Comparison of ENCODE assay signal across 8 mouse cellular contexts in the genomic region with DNA sequence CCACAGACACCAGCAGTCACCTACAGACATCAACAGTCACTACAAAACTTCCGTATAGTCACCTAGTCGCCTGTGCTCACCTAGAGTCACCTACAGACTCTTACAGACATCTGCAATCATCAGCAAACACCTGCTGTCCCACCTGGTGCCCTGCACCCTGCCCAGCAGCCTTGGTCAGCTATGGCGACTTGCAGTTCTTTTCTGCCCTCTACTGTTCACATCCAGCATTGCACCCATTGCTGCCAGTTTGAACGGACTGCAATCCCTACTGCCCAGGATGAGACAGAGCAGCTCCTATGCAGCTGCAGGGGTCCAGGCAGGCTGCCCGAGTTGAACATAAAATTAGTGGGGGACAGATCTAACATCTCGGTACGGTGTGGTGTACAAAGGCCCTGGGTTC. TPM values are rescaled to one million over a fixed set of nuclear protein-coding genes. Genes with fewer than 3 reads are reported as not detected.
A peak's percentile ranks its signal among the peaks of the same experiment; 100 is the strongest.
DNase-seq lines count a peak whose midpoint lies in the region; ATAC-seq and TF ChIP-seq lines count a peak whose summit lies in the region.

No protein-coding gene starts in this region.

- H3K4me2 ChIP-seq in CH12.LX (ENCODE audit: insufficient read depth, low read depth, poor library complexity, severe bottlenecking): no peak overlapping the region
- H3K4me2 ChIP-seq in liver, postnatal 0 days (ENCODE audit: low read depth, low read length): no peak overlapping the region

- peak; percentile 99 for TF ChIP-seq RAD21 in CH12.LX (IDR thresholded peaks at IDR 0.05; ENCODE audit: low read depth, low read length)

- dilution Hi-C loops in CH12.LX (cut with MboI; ENCODE audit: extremely low pct_ligation_motif_present, extremely low pct_unique_long_range_greater_than_20kb, low sequenced_read_pairs): no loop called here

- in situ Hi-C loops in CH12.LX (cut with MboI; ENCODE audit: low pct_ligation_motif_present, low pct_unique_long_range_greater_than_20kb, low sequenced_read_pairs): no loop called here

- no peaks in the 10 kb centered on the region for H3K4me1 ChIP-seq in CH12.LX (ENCODE audit: control insufficient read depth in 1 of 2, insufficient read depth in 2 of 2)
- peaks cover 6% of the 10 kb centered on the region for H3K4me1 ChIP-seq in forebrain, embryonic 10.5 days
- no peaks in the 10 kb centered on the region for H3K4me1 ChIP-seq in liver, postnatal 0 days (ENCODE audit: insufficient read depth)
- H3K4me1 ChIP-seq in thymus, adult 2 months (replicated peaks; ENCODE audit: control insufficient read depth, insufficient read depth, low read length): no peaks in the 10 kb centered on the region

- H3K4me3 ChIP-seq in CH12.LX (replicated peaks in 1 of 3; ENCODE audit: low read depth in 2 of 3, low read length in 2 of 3, poor library complexity in 1 of 3): no peak overlapping the region
- no peak overlapping the region for H3K4me3 ChIP-seq in forebrain, embryonic 10.5 days
- no peak overlapping the region for H3K4me3 ChIP-seq in liver, postnatal 0 days (ENCODE audit: low read depth, low read length)
- no peak overlapping the region for H3K4me3 ChIP-seq in thymus, adult 2 months (ENCODE audit: control insufficient read depth, insufficient read depth, low read length)

- peak; percentile 74 for DNase-seq in CH12.LX (ENCODE audit: extremely low read depth)
- DNase-seq in brain, embryonic 14.5 days (ENCODE audit: low read depth): peak; percentile 92
- peak; percentile 85 for DNase-seq in forebrain, embryonic 10.5 days (ENCODE audit: extremely low spot score, low spot score)
- peak; percentile 86 to 92 for DNase-seq in heart, postnatal 10 days
- peak; percentile 86 to 93 for DNase-seq in kidney, postnatal 25 days
- peak; percentile 90 for DNase-seq in liver, postnatal 0 days
- DNase-seq in thymus, adult 2 months: peak; percentile 78

- H3K79me2 ChIP-seq in CH12.LX (replicated peaks; ENCODE audit: control insufficient read depth, extremely low read depth, insufficient read depth, poor library complexity, severe bottlenecking): no peaks in the 10 kb centered on the region

- TF ChIP-seq CTCF in CH12.LX (conservative IDR thresholded peaks at IDR 0.05 in 1 of 2, IDR thresholded peaks at IDR 0.05 in 1 of 2; ENCODE audit: low read depth in 2 of 2, low read length in 2 of 2): peak; percentile 91 to 98
- peak; percentile 99 for TF ChIP-seq CTCF in brain, embryonic 14.5 days (IDR thresholded peaks at IDR 0.05; ENCODE audit: borderline replicate concordance, extremely low read depth, insufficient read depth, insufficient read length)
- TF ChIP-seq CTCF in liver, postnatal 0 days (IDR thresholded peaks at IDR 0.05; ENCODE audit: low read depth): peak; percentile 99
- TF ChIP-seq CTCF in thymus, adult 2 months (IDR thresholded peaks at IDR 0.05; ENCODE audit: borderline replicate concordance, control insufficient read depth, extremely low read depth, insufficient read depth, low read length, poor library complexity): peak; percentile 91

- no peak overlapping the region for H3K9ac ChIP-seq in CH12.LX (ENCODE audit: insufficient read depth, low read depth)
- H3K9ac ChIP-seq in liver, postnatal 0 days (replicated peaks): no peak overlapping the region

- H3K27ac ChIP-seq in CH12.LX (ENCODE audit: insufficient read depth, low read depth): no peak overlapping the region
- H3K27ac ChIP-seq in forebrain, embryonic 10.5 days: no peak overlapping the region
- no peak overlapping the region for H3K27ac ChIP-seq in liver, postnatal 0 days (ENCODE audit: low read depth)
- no peak overlapping the region for H3K27ac ChIP-seq in thymus, adult 2 months (ENCODE audit: control insufficient read depth, insufficient read depth, low read length)

- no peak for TF ChIP-seq EP300 in CH12.LX (IDR thresholded peaks at IDR 0.05; ENCODE audit: low read length)
- no peak for TF ChIP-seq EP300 in liver, postnatal 0 days (IDR thresholded peaks at IDR 0.05; ENCODE audit: low read depth)

- intact Hi-C loops in heart, postnatal 10 days (cut with DNase I): loop anchor here (1.0 to 2.0 kb wide), 2 partner anchors 61 to 161 kb away; a partner anchor contains a TSS

- WGBS in forebrain, embryonic 10.5 days: 1% methylated on average over 7 of the region's 7 CpGs
- 2% methylated on average over 7 of the region's 7 CpGs for WGBS in liver, postnatal 0 days (ENCODE audit: insufficient replicate concordance)
- WGBS in thymus, adult 2 months: 1% methylated on average over 7 of the region's 7 CpGs

- TF ChIP-seq POLR2A in CH12.LX (IDR thresholded peaks at IDR 0.05; ENCODE audit: low read depth, low read length): no peak
- no peak for TF ChIP-seq POLR2A in brain, embryonic 14.5 days (IDR thresholded peaks at IDR 0.05; ENCODE audit: borderline replicate concordance, extremely low read depth, insufficient read depth, insufficient read length, poor library complexity, severe bottlenecking)
- TF ChIP-seq POLR2A in thymus, adult 2 months (IDR thresholded peaks at IDR 0.05; ENCODE audit: control insufficient read depth, extremely low read depth, insufficient read depth, low read length, poor library complexity): no peak

- no peaks in the 10 kb centered on the region for H3K36me3 ChIP-seq in CH12.LX (replicated peaks in 1 of 2; ENCODE audit: control insufficient read depth in 1 of 2, insufficient read depth in 1 of 2, low read length in 1 of 2)
- H3K36me3 ChIP-seq in forebrain, embryonic 10.5 days (replicated peaks): no peaks in the 10 kb centered on the region
- no peaks in the 10 kb centered on the region for H3K36me3 ChIP-seq in liver, postnatal 0 days (replicated peaks; ENCODE audit: insufficient read depth, low read length)
- no peaks in the 10 kb centered on the region for H3K36me3 ChIP-seq in thymus, adult 2 months (ENCODE audit: control insufficient read depth, insufficient read depth, low read length)

- H3K9me3 ChIP-seq in CH12.LX (replicated peaks; ENCODE audit: low read length): no peaks in the 10 kb centered on the region
- no peaks in the 10 kb centered on the region for H3K9me3 ChIP-seq in forebrain, embryonic 10.5 days
- no peaks in the 10 kb centered on the region for H3K9me3 ChIP-seq in liver, postnatal 0 days (ENCODE audit: low read length)

- ATAC-seq in liver, postnatal 0 days: peak; percentile 79
- peak; percentile 90 for ATAC-seq in neutrophil, adult 5-6 weeks (ENCODE audit: extremely low read depth, insufficient number of reproducible peaks, low FRiP score, poor library complexity, severe bottlenecking)

- peaks cover 72% of the 10 kb centered on the region for H3K27me3 ChIP-seq in CH12.LX (replicated peaks)
- peaks cover 50% of the 10 kb centered on the region for H3K27me3 ChIP-seq in forebrain, embryonic 10.5 days (ENCODE audit: poor library complexity, severe bottlenecking)
- H3K27me3 ChIP-seq in liver, postnatal 0 days (ENCODE audit: insufficient read depth, low read length): peaks cover 43% of the 10 kb centered on the region
- H3K27me3 ChIP-seq in thymus, adult 2 months (ENCODE audit: control insufficient read depth, insufficient read depth, low read length): peaks cover 11% of the 10 kb centered on the region; the same call in 1 of the 2 replicates

RNA-seq across cellular contexts. Expression of a gene that starts 5.3 kb away (rescaled TPM):
- 4.4 and 4.7 TPM in 2 replicates for total RNA-seq in CH12.LX (2012; rRNA removed)
- 0.07 and 0.34 TPM in 2 replicates for total RNA-seq in CH12.LX (2014; rRNA removed)
- polyA plus RNA-seq in CH12.LX (2012; ENCODE audit: insufficient read length, low read depth): 3.8 and 4.0 TPM in 2 replicates
- 9.2 and 16.7 TPM in 2 replicates for polyA plus RNA-seq in brain, embryonic 14.5 days (2012; rRNA removed)
- 7.3 and 8.6 TPM in 2 replicates for polyA plus RNA-seq in forebrain, embryonic 10.5 days (2016; fragmentation: Nextera tagmentation; extraction: Ambion mirVana)
- 100 to 1,000 TPM; 139 to 163 TPM for total RNA-seq in heart, postnatal 10 days (2021)
- polyA plus RNA-seq in liver, postnatal 0 days (2015; fragmentation: Nextera tagmentation; extraction: Ambion mirVana): 19.6 and 21.1 TPM in 2 replicates
- 8.3 and 12.2 TPM in 2 replicates for total RNA-seq in neutrophil, adult 5-6 weeks (2017)
- polyA plus RNA-seq in thymus, adult 2 months (2012; rRNA removed): 26.3 and 26.7 TPM in 2 replicates

RNA-seq across cellular contexts. Expression of a gene that starts 32.4 kb away (rescaled TPM):
- total RNA-seq in CH12.LX (2012; rRNA removed): 0.08 and 0.17 TPM in 2 replicates
- not detected in 2 replicates for total RNA-seq in CH12.LX (2014; rRNA removed)
- polyA plus RNA-seq in CH12.LX (2012; ENCODE audit: insufficient read length, low read depth): 0.07 and 0.12 TPM in 2 replicates
- polyA plus RNA-seq in brain, embryonic 14.5 days (2012; rRNA removed): 396 and 427 TPM in 2 replicates
- 3.1 and 5.6 TPM in 2 replicates for polyA plus RNA-seq in forebrain, embryonic 10.5 days (2016; fragmentation: Nextera tagmentation; extraction: Ambion mirVana)
- under 1 TPM; 0.32 to 0.48 TPM for total RNA-seq in heart, postnatal 10 days (2021)
- polyA plus RNA-seq in liver, postnatal 0 days (2015; fragmentation: Nextera tagmentation; extraction: Ambion mirVana): not detected in 2 replicates
- total RNA-seq in neutrophil, adult 5-6 weeks (2017): not detected in 2 replicates
- polyA plus RNA-seq in thymus, adult 2 months (2012; rRNA removed): 4.3 and 5.1 TPM in 2 replicates

RNA-seq across cellular contexts. Expression of a gene that starts 46.1 kb away (rescaled TPM):
- total RNA-seq in CH12.LX (2012; rRNA removed): 99.5 and 104 TPM in 2 replicates
- 41.5 and 41.7 TPM in 2 replicates for total RNA-seq in CH12.LX (2014; rRNA removed)
- 80.5 and 89.5 TPM in 2 replicates for polyA plus RNA-seq in CH12.LX (2012; ENCODE audit: insufficient read length, low read depth)
- 152 and 206 TPM in 2 replicates for polyA plus RNA-seq in brain, embryonic 14.5 days (2012; rRNA removed)
- 88.2 and 90.4 TPM in 2 replicates for polyA plus RNA-seq in forebrain, embryonic 10.5 days (2016; fragmentation: Nextera tagmentation; extraction: Ambion mirVana)
- 10 to 100 TPM; 64.0 to 65.0 TPM for total RNA-seq in heart, postnatal 10 days (2021)
- polyA plus RNA-seq in liver, postnatal 0 days (2015; fragmentation: Nextera tagmentation; extraction: Ambion mirVana): 29.2 and 30.6 TPM in 2 replicates
- total RNA-seq in neutrophil, adult 5-6 weeks (2017): 148 and 149 TPM in 2 replicates
- 332 and 337 TPM in 2 replicates for polyA plus RNA-seq in thymus, adult 2 months (2012; rRNA removed)

RNA-seq across cellular contexts. Expression of a gene that starts 49.8 kb away (rescaled TPM):
- total RNA-seq in CH12.LX (2012; rRNA removed): 0.25 and 0.30 TPM in 2 replicates
- not detected in 2 replicates for total RNA-seq in CH12.LX (2014; rRNA removed)
- polyA plus RNA-seq in CH12.LX (2012; ENCODE audit: insufficient read length, low read depth): 0.16 and 0.19 TPM in 2 replicates
- 0.54 and 0.59 TPM in 2 replicates for polyA plus RNA-seq in brain, embryonic 14.5 days (2012; rRNA removed)
- 0.32 and 0.33 TPM in 2 replicates for polyA plus RNA-seq in forebrain, embryonic 10.5 days (2016; fragmentation: Nextera tagmentation; extraction: Ambion mirVana)
- under 1 TPM; 0.86 to 0.87 TPM for total RNA-seq in heart, postnatal 10 days (2021)
- 6.3 and 7.4 TPM in 2 replicates for polyA plus RNA-seq in liver, postnatal 0 days (2015; fragmentation: Nextera tagmentation; extraction: Ambion mirVana)
- total RNA-seq in neutrophil, adult 5-6 weeks (2017): 61.1 and 63.1 TPM in 2 replicates
- polyA plus RNA-seq in thymus, adult 2 months (2012; rRNA removed): 84.3 and 87.2 TPM in 2 replicates

RNA-seq across cellular contexts. Expression of a gene that starts 57.3 kb away (rescaled TPM):
- 0.13 and 0.34 TPM in 2 replicates for total RNA-seq in CH12.LX (2012; rRNA removed)
- total RNA-seq in CH12.LX (2014; rRNA removed): not detected in 2 replicates
- polyA plus RNA-seq in CH12.LX (2012; ENCODE audit: insufficient read length, low read depth): 0.64 TPM in 1 of 2 replicates, not detected in the other
- polyA plus RNA-seq in brain, embryonic 14.5 days (2012; rRNA removed): 3.0 and 4.2 TPM in 2 replicates
- 1.6 and 1.9 TPM in 2 replicates for polyA plus RNA-seq in forebrain, embryonic 10.5 days (2016; fragmentation: Nextera tagmentation; extraction: Ambion mirVana)
- total RNA-seq in heart, postnatal 10 days (2021): 1 to 10 TPM; 1.3 to 2.2 TPM
- polyA plus RNA-seq in liver, postnatal 0 days (2015; fragmentation: Nextera tagmentation; extraction: Ambion mirVana): 1.7 and 2.0 TPM in 2 replicates
- total RNA-seq in neutrophil, adult 5-6 weeks (2017): 2.5 and 2.6 TPM in 2 replicates
- polyA plus RNA-seq in thymus, adult 2 months (2012; rRNA removed): 49.7 and 51.1 TPM in 2 replicates

Comparison
In these comparisons a context has a peak if more than half of its experiments do, and no peak if none do; other contexts are left out.
1. RNA of a gene that starts 32.4 kb away (polyA plus RNA-seq): 396 to 427 TPM in brain, embryonic 14.5 days; 3.1 to 5.6 TPM in forebrain, embryonic 10.5 days, 4.3 to 5.1 TPM in thymus, adult 2 months, 0.07 to 0.12 TPM in CH12.LX and not detected in liver, postnatal 0 days; every median in the first group is over 10 times any median in the second.
2. Peak in every context shown above with its lines, with median percentiles within 50 percentile points of each other: DNase-seq and CTCF ChIP-seq.